Mouse (Mus musculus) hindbrain, embryonic 15.5 days (tissue): ENCODE data around the gene Gm4303. TPM values are rescaled to one million over a fixed set of nuclear protein-coding genes. Genes with fewer than 3 reads are reported as not detected.
"Not testable (repeated sequence)": the region's sequence is repeated elsewhere in the genome, so short reads cannot be mapped to it uniquely, and the experiment has no call there.

Source experiments
- ATAC-seq: fragments of 200-750 bp; cut with Nextera tagmentation; 2 replicates; pipeline ENCODE4 v1.8.0; 2017; ENCODE audit warnings: low read depth, moderate number of reproducible peaks, moderate TSS enrichment; ENCODE audit not compliant: low FRiP score
- H3K27ac ChIP-seq: fragments of 300-500 bp; sonication (generic); replicated peaks from 2 replicates; pipeline ENCODE4 v1.5.1; 2015; ENCODE audit warnings: mild to moderate bottlenecking, inconsistent platforms
- H3K27me3 ChIP-seq: fragments of 300-500 bp; sonication (generic); 2 replicates; pipeline ENCODE4 v1.6.1; 2015; ENCODE audit warnings: control low read depth, inconsistent platforms
- H3K36me3 ChIP-seq: fragments of 300-500 bp; sonication (generic); 2 replicates; pipeline ENCODE4 v1.6.1; 2015; ENCODE audit warnings: control low read depth, inconsistent platforms
- H3K4me1 ChIP-seq: fragments of 300-500 bp; sonication (generic); replicated peaks from 2 replicates; pipeline ENCODE4 v1.6.1; 2015; ENCODE audit warnings: control low read depth, inconsistent platforms
- H3K4me2 ChIP-seq: fragments of 300-500 bp; sonication (generic); 2 replicates; pipeline ENCODE4 v1.6.1; 2015; ENCODE audit warnings: moderate library complexity, mild to moderate bottlenecking, inconsistent platforms
- H3K4me3 ChIP-seq: fragments of 300-500 bp; sonication (generic); 2 replicates; pipeline ENCODE4 v1.5.1; 2015; ENCODE audit warnings: mild to moderate bottlenecking, inconsistent platforms
- H3K9ac ChIP-seq: fragments of 300-500 bp; sonication (generic); 2 replicates; pipeline ENCODE4 v1.6.1; 2015; ENCODE audit warnings: inconsistent platforms
- H3K9me3 ChIP-seq: fragments of 300-500 bp; sonication (generic); 2 replicates; pipeline ENCODE4 v1.6.1; 2016; ENCODE audit warnings: control low read depth, inconsistent platforms
- WGBS: fragments of 180-500 bp; shearing (Covaris S2); methylation state at CpG from one replicate; pipeline ENCODE4 v1.1.7; 2015; 5-methylcytosine and 5-hydroxymethylcytosine counted together
- polyA plus RNA-seq: library from polyadenylated mRNA; unstranded; fragments of >200 nt; fragmentation: Nextera tagmentation; extraction: Ambion mirVana; gene quantifications from 2 replicates; pipeline ENCODE4 v1.2.1, GENCODE M21; 2015

Gene Gm4303
- not detected in 2 replicates for polyA plus RNA-seq

DNA sequence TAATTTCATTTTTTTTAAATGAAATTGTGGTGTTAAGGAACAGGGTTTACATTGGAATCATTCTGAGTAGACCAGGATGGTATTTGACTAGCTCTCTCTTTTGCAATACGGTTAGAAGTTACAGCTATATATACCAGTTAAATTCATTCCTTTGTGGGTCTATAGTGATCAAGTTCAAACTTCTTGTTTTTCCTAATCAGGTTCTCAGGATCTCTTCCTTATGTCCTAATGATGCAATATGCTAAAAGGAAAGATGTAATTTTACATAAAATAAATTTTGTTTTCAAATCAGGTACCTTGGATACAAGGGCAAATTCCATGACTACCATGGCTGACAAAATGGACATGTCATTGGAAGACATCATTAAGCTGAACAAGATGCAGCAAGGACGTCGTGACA lies at the start of gene Gm4303:
Gene Gm4303 (plus strand): TSS at position 301 of the 400 bp plus-strand sequence.
- not testable (repeated sequence) for H3K27me3 ChIP-seq, H3K9me3 ChIP-seq, H3K4me1 ChIP-seq, H3K9ac ChIP-seq, H3K27ac ChIP-seq, H3K36me3 ChIP-seq, H3K4me3 ChIP-seq, H3K4me2 ChIP-seq, ATAC-seq
- WGBS, result no CpG with 5 or more reads among the region's 3 CpGs

DNA sequence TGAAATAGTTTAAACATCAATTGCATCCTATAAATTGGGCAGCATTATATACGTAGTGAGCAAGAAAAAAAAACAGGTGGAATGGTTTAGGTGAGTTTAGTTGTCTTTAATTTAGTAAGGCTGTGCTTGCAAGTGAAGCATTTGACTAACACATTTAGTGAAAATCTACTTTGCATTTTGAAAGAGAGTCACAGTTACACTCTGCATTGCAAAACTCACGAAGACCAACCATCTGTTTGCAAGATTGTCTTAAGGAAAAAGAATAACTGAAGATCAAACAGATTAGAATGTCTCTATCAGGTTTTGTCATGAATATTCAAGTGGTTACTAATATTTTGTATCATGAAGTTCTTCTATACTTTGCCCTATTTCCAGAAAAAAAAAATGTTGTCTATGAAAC lies 49.7 kb upstream of the Gm4303 start:
- Histone ChIP-seq H3K36me3 (no peaks in the 10 kb centered on the region), H3K4me1 (no peaks in the 10 kb centered on the region), H3K4me2 (no peak overlapping the region), H3K4me3 (no peak overlapping the region), H3K27ac (no peak overlapping the region), H3K9me3 (no peaks in the 10 kb centered on the region), H3K9ac (no peak overlapping the region), H3K27me3 (no peaks in the 10 kb centered on the region)
- ATAC-seq, result no peak
- WGBS, result 84% methylated on average over 2 of the region's 2 CpGs

DNA sequence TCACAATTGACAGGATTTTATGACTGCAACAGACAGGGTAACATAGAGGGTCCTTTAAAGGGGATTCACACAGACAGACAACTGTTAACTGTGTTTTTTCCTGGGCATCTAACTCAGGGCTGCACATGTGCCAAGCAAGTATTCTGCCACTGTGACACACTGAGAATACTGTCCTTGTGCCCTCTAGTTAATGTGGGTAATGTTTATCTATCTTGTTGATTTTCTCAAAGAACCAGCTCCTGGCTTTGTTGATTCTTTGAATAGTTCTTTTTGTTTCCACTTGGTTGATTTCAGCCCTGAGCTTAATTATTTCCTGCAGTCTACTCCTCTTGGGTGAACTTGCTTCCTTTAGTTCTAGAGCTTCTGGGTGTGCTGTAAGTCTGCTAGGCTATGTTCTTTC lies 45.7 kb upstream of the Gm4303 start:
- H3K4me3 ChIP-seq, H3K9me3 ChIP-seq, H3K9ac ChIP-seq, H3K36me3 ChIP-seq, H3K27me3 ChIP-seq, H3K4me2 ChIP-seq, H3K4me1 ChIP-seq, H3K27ac ChIP-seq, ATAC-seq: not testable (repeated sequence)

DNA sequence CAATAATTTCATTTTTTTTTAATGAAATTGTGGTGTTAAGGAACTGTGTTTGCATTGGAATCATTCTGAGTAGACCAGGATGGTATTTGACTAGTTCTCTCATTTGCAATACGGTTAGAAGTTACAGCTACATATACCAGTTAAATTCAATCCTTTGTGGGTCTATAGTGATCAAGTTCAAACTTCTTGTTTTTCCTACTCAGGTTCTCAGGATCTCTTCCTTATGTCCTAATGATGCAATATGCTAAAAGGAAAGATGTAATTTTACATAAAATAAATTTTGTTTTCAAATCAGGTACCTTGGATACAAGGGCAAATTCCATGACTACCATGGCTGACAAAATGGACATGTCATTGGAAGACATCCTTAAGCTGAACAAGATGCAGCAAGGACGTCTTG lies 10.4 kb upstream of the Gm4303 start, which contains the start of gene Gm4301:
Gene Gm4301 (plus strand): TSS at position 301 of the 400 bp plus-strand sequence.
- H3K9ac ChIP-seq, H3K9me3 ChIP-seq, ATAC-seq, H3K27me3 ChIP-seq, H3K27ac ChIP-seq, H3K36me3 ChIP-seq, H3K4me1 ChIP-seq, H3K4me2 ChIP-seq, H3K4me3 ChIP-seq: not testable (repeated sequence)
- WGBS, result no CpG with 5 or more reads among the region's 2 CpGs

DNA sequence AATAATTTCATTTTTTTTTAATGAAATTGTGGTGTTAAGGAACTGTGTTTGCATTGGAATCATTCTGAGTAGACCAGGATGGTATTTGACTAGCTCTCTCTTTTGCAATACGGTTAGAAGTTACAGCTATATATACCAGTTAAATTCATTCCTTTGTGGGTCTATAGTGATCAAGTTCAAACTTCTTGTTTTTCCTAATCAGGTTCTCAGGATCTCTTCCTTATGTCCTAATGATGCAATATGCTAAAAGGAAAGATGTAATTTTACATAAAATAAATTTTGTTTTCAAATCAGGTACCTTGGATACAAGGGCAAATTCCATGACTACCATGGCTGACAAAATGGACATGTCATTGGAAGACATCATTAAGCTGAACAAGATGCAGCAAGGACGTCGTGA lies 5.2 kb upstream of the Gm4303 start, which contains the start of gene Gm4302:
Gene Gm4302 (plus strand): TSS at position 301 of the 400 bp plus-strand sequence.
- WGBS, result no CpG with 5 or more reads among the region's 3 CpGs
- not testable (repeated sequence) for H3K4me1 ChIP-seq, H3K9me3 ChIP-seq

DNA sequence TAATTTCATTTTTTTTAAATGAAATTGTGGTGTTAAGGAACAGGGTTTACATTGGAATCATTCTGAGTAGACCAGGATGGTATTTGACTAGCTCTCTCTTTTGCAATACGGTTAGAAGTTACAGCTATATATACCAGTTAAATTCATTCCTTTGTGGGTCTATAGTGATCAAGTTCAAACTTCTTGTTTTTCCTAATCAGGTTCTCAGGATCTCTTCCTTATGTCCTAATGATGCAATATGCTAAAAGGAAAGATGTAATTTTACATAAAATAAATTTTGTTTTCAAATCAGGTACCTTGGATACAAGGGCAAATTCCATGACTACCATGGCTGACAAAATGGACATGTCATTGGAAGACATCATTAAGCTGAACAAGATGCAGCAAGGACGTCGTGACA lies 5.0 kb downstream of the Gm4303 start, which contains the start of gene Gm4305:
Gene Gm4305 (plus strand): TSS at position 301 of the 400 bp plus-strand sequence.
- H3K4me1 ChIP-seq, H3K9ac ChIP-seq, H3K4me3 ChIP-seq, H3K4me2 ChIP-seq, H3K27ac ChIP-seq, H3K9me3 ChIP-seq, H3K36me3 ChIP-seq, H3K27me3 ChIP-seq, ATAC-seq: not testable (repeated sequence)
- no CpG with 5 or more reads among the region's 3 CpGs for WGBS

More for the DNA sequence above, 5.2 kb upstream of the Gm4303 start, which contains the start of gene Gm4302:
- not testable (repeated sequence) for H3K36me3 ChIP-seq, H3K4me2 ChIP-seq, H3K27ac ChIP-seq, ATAC-seq, H3K27me3 ChIP-seq, H3K9ac ChIP-seq, H3K4me3 ChIP-seq

DNA sequence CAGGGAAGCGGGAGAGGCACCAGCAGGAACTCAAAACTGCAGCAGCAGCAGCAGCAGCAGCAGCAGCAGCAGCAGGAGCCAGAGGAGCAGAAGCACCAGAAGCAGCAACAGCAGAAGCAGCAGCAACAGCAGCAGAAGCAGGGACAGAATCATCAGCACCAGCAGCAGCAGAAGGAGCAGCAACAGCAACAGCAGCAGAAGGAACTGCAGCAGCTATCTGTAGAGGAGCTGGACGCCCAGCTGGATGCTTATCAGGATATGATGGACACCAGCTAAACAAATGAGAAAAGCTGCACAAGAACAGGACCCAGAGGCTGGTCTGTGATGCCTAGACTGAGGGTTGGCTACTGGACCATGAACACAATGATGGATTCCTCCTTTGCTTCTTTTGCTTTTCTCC lies 11.1 kb downstream of the Gm4303 start:
- WGBS, result 77% methylated on average over 2 of the region's 2 CpGs
- H3K4me2 ChIP-seq, ATAC-seq: not testable (repeated sequence)

DNA sequence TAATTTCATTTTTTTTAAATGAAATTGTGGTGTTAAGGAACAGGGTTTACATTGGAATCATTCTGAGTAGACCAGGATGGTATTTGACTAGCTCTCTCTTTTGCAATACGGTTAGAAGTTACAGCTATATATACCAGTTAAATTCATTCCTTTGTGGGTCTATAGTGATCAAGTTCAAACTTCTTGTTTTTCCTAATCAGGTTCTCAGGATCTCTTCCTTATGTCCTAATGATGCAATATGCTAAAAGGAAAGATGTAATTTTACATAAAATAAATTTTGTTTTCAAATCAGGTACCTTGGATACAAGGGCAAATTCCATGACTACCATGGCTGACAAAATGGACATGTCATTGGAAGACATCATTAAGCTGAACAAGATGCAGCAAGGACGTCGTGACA lies 15.3 kb downstream of the Gm4303 start, which contains the start of gene Gm4307:
Gene Gm4307 (plus strand): TSS at position 301 of the 400 bp plus-strand sequence.
- not testable (repeated sequence) for ATAC-seq, H3K4me1 ChIP-seq, H3K36me3 ChIP-seq, H3K27me3 ChIP-seq, H3K9ac ChIP-seq, H3K4me2 ChIP-seq, H3K9me3 ChIP-seq, H3K27ac ChIP-seq, H3K4me3 ChIP-seq
- WGBS, result no CpG with 5 or more reads among the region's 3 CpGs

More for the DNA sequence above, 11.1 kb downstream of the Gm4303 start:
- H3K4me1 ChIP-seq, H3K27me3 ChIP-seq, H3K9me3 ChIP-seq, H3K36me3 ChIP-seq, H3K4me3 ChIP-seq, H3K9ac ChIP-seq, H3K27ac ChIP-seq: not testable (repeated sequence)

DNA sequence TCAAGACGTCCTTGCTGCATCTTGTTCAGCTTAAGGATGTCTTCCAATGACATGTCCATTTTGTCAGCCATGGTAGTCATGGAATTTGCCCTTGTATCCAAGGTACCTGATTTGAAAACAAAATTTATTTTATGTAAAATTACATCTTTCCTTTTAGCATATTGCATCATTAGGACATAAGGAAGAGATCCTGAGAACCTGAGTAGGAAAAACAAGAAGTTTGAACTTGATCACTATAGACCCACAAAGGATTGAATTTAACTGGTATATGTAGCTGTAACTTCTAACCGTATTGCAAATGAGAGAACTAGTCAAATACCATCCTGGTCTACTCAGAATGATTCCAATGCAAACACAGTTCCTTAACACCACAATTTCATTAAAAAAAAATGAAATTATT lies 36.7 kb downstream of the Gm4303 start, which contains the start of gene Gm4312:
Gene Gm4312 (minus strand): TSS at position 101 of the 400 bp plus-strand sequence.
- not testable (repeated sequence) for H3K27me3 ChIP-seq, H3K4me1 ChIP-seq, H3K9ac ChIP-seq, H3K9me3 ChIP-seq, H3K4me3 ChIP-seq, H3K36me3 ChIP-seq, H3K4me2 ChIP-seq, H3K27ac ChIP-seq, ATAC-seq
- no CpG with 5 or more reads among the region's 2 CpGs for WGBS

Other genes with a start within 250 kb of the Gm4303 start
- gene Gm4301, start 10.3 kb upstream of the Gm4303 start, polyA plus RNA-seq, result not detected in 2 replicates
- gene Gm4302, start 5.1 kb upstream of the Gm4303 start, polyA plus RNA-seq, result not detected in 2 replicates
- not detected in 2 replicates for gene Gm4305, start 5.1 kb downstream of the Gm4303 start, polyA plus RNA-seq
- not detected in 2 replicates for gene Gm4307, start 15.4 kb downstream of the Gm4303 start, polyA plus RNA-seq
- gene Gm4312, start 36.6 kb downstream of the Gm4303 start, polyA plus RNA-seq, result not detected in 2 replicates
- gene Tmtc3, start 141.4 kb downstream of the Gm4303 start, polyA plus RNA-seq, result 11.6 and 12.4 TPM in 2 replicates
- gene Cep290, start 141.6 kb downstream of the Gm4303 start, polyA plus RNA-seq, result 5.9 and 6.0 TPM in 2 replicates
- 13.7 and 14.3 TPM in 2 replicates for gene 4930430F08Rik, start 244.5 kb downstream of the Gm4303 start, polyA plus RNA-seq
- gene 1700017N19Rik, start 244.5 kb downstream of the Gm4303 start, polyA plus RNA-seq, result 0.26 TPM in 1 of 2 replicates, not detected in the other